Mouse (Mus musculus) hindbrain, embryonic 11.5 days (tissue): Measurements from ENCODE around the gene Hyls1. TPM values are rescaled to one million over a fixed set of nuclear protein-coding genes. Genes with fewer than 3 reads are reported as not detected.
"Not testable (repeated sequence)": the region's sequence is repeated elsewhere in the genome, so short reads cannot be mapped to it uniquely, and the experiment has no call there.

Source experiments
- ATAC-seq: fragments of 200-750 bp; cut with Nextera tagmentation; 2 replicates; pipeline ENCODE4 v1.8.0; 2017; ENCODE audit warnings: mild to moderate bottlenecking, moderate TSS enrichment, moderate library complexity; ENCODE audit not compliant: low FRiP score
- DNase-seq: peaks from one replicate; pipeline ENCODE4 v3.0.0-alpha.2; 2015; ENCODE audit warnings: low spot score
- H3K27ac ChIP-seq: fragments of 300-500 bp; sonication (generic); 2 replicates; pipeline ENCODE4 v1.5.1; 2014; ENCODE audit warnings: mild to moderate bottlenecking, low read depth, low read length
- H3K27me3 ChIP-seq: fragments of 300-500 bp; sonication (generic); 2 replicates; pipeline ENCODE4 v1.6.1; 2014; ENCODE audit warnings: mild to moderate bottlenecking, low read length, moderate library complexity, mixed read lengths; ENCODE audit not compliant: control insufficient read depth, insufficient read depth
- H3K36me3 ChIP-seq: fragments of 300-500 bp; sonication (generic); 2 replicates; pipeline ENCODE4 v1.6.1; 2014; ENCODE audit warnings: mild to moderate bottlenecking, low read length, moderate library complexity, mixed read lengths; ENCODE audit not compliant: control insufficient read depth, insufficient read depth
- H3K4me1 ChIP-seq: fragments of 300-500 bp; sonication (generic); replicated peaks from 2 replicates; pipeline ENCODE4 v1.6.1; 2014; ENCODE audit warnings: low read length, mixed read lengths; ENCODE audit not compliant: control insufficient read depth, insufficient read depth
- H3K4me2 ChIP-seq: fragments of 300-500 bp; sonication (generic); replicated peaks from 2 replicates; pipeline ENCODE4 v1.6.1; 2014; ENCODE audit warnings: mild to moderate bottlenecking, low read depth, low read length
- H3K4me3 ChIP-seq: fragments of 300-500 bp; sonication (generic); 2 replicates; pipeline ENCODE4 v1.5.1; 2014; ENCODE audit warnings: low read depth, low read length
- H3K9ac ChIP-seq: fragments of 300-500 bp; sonication (generic); 2 replicates; pipeline ENCODE4 v1.6.1; 2014; ENCODE audit warnings: low read depth, low read length
- H3K9me3 ChIP-seq: fragments of 300-500 bp; sonication (generic); 2 replicates; pipeline ENCODE4 v1.6.1; 2016; ENCODE audit warnings: low read length; ENCODE audit not compliant: control insufficient read depth
- WGBS: fragments of 180-500 bp; shearing (Covaris S2); extraction: QIAGEN DNeasy Blood & Tissue Kit; methylation state at CpG from one replicate; pipeline ENCODE4 v1.1.7; 2014; 5-methylcytosine and 5-hydroxymethylcytosine counted together
- polyA plus RNA-seq: library from polyadenylated mRNA; unstranded; fragments of >200 nt; fragmentation: Nextera tagmentation; extraction: Ambion mirVana; gene quantifications from 2 replicates; pipeline ENCODE4 v1.2.1, GENCODE M21; 2014

Hyls1 gene
- polyA plus RNA-seq, result 29.9 and 32.4 TPM in 2 replicates

GRCm38 (mm10) chr9:35569571-35570534 lies at the start of gene Hyls1, which contains the start of gene Pate2:
Gene Hyls1 (minus strand): TSS chr9:35570398.
Gene Pate2 (plus strand): TSS chr9:35570284.
- Histone ChIP-seq H3K4me3 (peak within 1 kb of the TSS; percentile 79), H3K4me2 (peak within 1 kb of the TSS; percentile 77), H3K36me3 (peaks cover 4% of the 10 kb centered on the region; the same call in 1 of the 2 replicates), H3K27ac (peak within 1 kb of the TSS; percentile 87), H3K9ac (peak within 1 kb of the TSS; percentile 85), H3K4me1 (no peaks in the 10 kb centered on the region), H3K9me3 (no peaks in the 10 kb centered on the region), H3K27me3 (no peaks in the 10 kb centered on the region)
- ATAC-seq, result peak; percentile 97
- under 1% methylated on average over 86 of the region's 86 CpGs for WGBS
- DNase-seq, result peak; percentile 95

DNA sequence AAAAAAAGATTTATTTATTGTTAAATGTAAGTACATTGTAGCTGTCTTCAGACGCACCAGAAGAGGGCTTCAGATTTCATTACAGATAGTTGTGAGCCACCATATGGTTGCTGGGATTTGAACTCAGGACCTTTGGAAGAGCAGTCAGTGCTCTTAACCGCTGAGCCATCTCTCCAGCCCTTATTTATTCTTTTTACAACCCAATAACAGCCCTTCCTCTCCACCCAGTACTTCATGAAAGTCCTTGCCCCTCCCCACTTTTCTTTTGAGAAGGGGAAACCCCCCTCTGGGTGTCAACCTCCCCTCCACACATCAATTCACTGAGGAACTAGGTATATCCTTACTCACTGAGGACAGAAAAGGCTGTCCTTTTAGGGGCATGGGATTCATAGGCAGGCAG lies 46.6 kb upstream of the Hyls1 start:
- H3K27ac ChIP-seq, H3K4me2 ChIP-seq, H3K9ac ChIP-seq, H3K27me3 ChIP-seq, H3K9me3 ChIP-seq, H3K4me1 ChIP-seq, DNase-seq, H3K4me3 ChIP-seq, ATAC-seq, H3K36me3 ChIP-seq: not testable (repeated sequence)
- 74% methylated on average over 2 of the region's 2 CpGs for WGBS

DNA sequence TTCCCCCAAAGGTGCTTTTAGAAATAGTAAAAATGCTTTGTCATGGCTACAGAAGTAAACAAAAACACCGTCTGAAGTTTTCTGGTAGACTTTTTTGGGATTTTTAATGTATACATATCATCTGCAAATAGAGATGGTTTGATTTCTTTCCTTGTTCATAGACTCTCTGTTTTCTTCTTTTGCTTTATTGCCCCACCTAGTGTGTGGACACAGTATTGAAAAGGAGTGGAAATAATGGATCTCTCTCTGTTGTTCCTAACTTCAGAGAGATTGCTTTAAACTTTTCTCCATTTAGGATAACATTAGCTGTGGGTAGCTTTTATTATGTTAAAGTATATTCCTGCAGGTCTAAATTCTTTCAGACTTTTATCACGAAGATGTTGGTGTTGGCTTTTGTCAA lies 43.8 kb upstream of the Hyls1 start:
- H3K4me1 ChIP-seq, result no peaks in the 10 kb centered on the region
- 32% methylated on average over 2 of the region's 2 CpGs for WGBS
- no peak for ATAC-seq

GRCm38 (mm10) chr9:35611841-35612240 lies 41.6 kb upstream of the Hyls1 start, which contains the start of gene Pate4:
Gene Pate4 (minus strand): TSS chr9:35611941.
- H3K27me3 ChIP-seq, result no peaks in the 10 kb centered on the region
- ATAC-seq (no peak), DNase-seq (no peak)
- WGBS, result 81% methylated on average over 1 of the region's 1 CpGs
- H3K36me3 ChIP-seq, result no peaks in the 10 kb centered on the region
- H3K9me3 ChIP-seq, result no peaks in the 10 kb centered on the region
- no peaks in the 10 kb centered on the region for H3K4me1 ChIP-seq
- H3K4me2 ChIP-seq, result no peak within 1 kb of the TSS
- H3K9ac ChIP-seq, result no peak within 1 kb of the TSS
- no peak within 1 kb of the TSS for H3K27ac ChIP-seq
- no peak within 1 kb of the TSS for H3K4me3 ChIP-seq

More for the DNA sequence above, 43.8 kb upstream of the Hyls1 start:
- no peaks in the 10 kb centered on the region for H3K27me3 ChIP-seq
- H3K27ac ChIP-seq, result no peak overlapping the region
- H3K36me3 ChIP-seq, result no peaks in the 10 kb centered on the region
- no peak overlapping the region for H3K9ac ChIP-seq
- H3K4me2 ChIP-seq, result no peak overlapping the region
- no peak overlapping the region for H3K4me3 ChIP-seq
- DNase-seq, result no peak
- H3K9me3 ChIP-seq, result no peaks in the 10 kb centered on the region

DNA sequence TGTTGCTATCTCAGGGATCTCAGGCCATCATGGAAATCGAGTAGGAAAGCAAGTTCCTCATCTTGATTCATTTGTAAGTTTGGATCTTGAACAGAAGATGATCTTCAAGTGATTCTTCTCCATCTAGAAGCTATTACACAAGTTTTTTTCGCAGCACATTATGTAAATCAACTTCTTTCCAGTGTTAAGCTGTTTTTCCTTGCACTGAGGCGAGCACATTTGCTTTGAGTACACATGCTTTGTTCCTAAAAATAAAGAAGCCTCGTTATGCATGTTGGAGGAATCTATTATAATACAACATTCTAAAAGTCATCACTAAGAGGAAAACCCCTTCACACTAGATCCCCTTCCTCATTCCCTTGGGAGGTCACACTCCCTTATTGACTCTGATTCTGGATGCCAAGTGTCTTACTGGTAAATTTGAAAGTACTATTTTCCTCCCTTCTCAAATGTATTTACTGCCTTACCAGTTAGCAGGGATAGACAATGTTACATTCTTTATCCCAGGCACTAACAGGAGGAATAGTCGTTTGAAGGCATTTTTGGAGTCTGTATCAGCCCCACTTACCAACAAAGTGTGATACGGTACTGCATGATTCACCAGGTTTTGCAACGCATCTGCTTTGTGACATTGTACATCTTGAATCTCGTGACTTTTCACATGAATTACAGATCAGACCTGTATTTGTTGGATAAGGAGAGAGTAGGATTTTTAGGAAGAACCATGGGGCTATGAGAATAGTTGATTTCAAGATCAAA lies 37.6 kb upstream of the Hyls1 start:
- no peak overlapping the region for H3K4me2 ChIP-seq
- WGBS, result 72% methylated on average over 8 of the region's 8 CpGs
- no peak overlapping the region for H3K9ac ChIP-seq
- H3K27ac ChIP-seq, result no peak overlapping the region
- DNase-seq (no peak), ATAC-seq (no peak)
- H3K9me3 ChIP-seq, result no peaks in the 10 kb centered on the region
- no peaks in the 10 kb centered on the region for H3K27me3 ChIP-seq
- no peaks in the 10 kb centered on the region for H3K4me1 ChIP-seq
- no peaks in the 10 kb centered on the region for H3K36me3 ChIP-seq
- H3K4me3 ChIP-seq, result no peak overlapping the region

DNA sequence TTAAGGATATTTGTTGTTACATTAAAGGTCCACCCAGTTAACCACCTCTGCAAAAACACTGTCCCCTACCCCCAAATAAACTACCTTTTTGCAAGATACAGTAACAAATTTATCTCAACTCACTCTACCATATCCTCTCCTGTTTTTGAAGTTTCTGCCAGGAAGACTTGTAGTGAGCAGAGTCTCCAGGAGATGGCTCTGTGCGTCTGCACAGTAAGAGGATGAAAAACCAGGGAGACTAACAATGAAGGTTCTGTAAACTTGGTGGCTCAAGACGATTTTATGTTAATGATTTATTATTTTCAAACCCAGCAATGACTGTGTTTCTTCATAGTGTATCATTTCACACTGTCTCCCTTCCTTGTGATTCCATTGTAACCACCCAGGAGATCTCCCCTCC lies 22.7 kb upstream of the Hyls1 start:
- no peaks in the 10 kb centered on the region for H3K9me3 ChIP-seq
- H3K36me3 ChIP-seq, result no peaks in the 10 kb centered on the region
- H3K4me1 ChIP-seq, result no peaks in the 10 kb centered on the region
- no peak for ATAC-seq
- 21% methylated on average over 2 of the region's 2 CpGs for WGBS
- no peaks in the 10 kb centered on the region for H3K27me3 ChIP-seq
- H3K4me3 ChIP-seq, result no peak overlapping the region
- H3K4me2 ChIP-seq, result no peak overlapping the region
- H3K9ac ChIP-seq, result no peak overlapping the region
- no peak overlapping the region for H3K27ac ChIP-seq
- peak; percentile 18 for DNase-seq

GRCm38 (mm10) chr9:35587674-35588073 lies 17.5 kb upstream of the Hyls1 start:
- 75% methylated on average over 1 of the region's 1 CpGs for WGBS
- Histone ChIP-seq H3K4me1 (no peaks in the 10 kb centered on the region), H3K9ac (no peak overlapping the region), H3K27ac (no peak overlapping the region), H3K9me3 (no peaks in the 10 kb centered on the region), H3K4me2 (no peak overlapping the region), H3K4me3 (no peak overlapping the region), H3K27me3 (no peaks in the 10 kb centered on the region), H3K36me3 (no peaks in the 10 kb centered on the region)
- DNase-seq (no peak), ATAC-seq (no peak)

GRCm38 (mm10) chr9:35574416-35574815 lies 4.2 kb upstream of the Hyls1 start:
- H3K4me3 ChIP-seq, result peak overlapping the region; percentile 21
- no peak overlapping the region for H3K27ac ChIP-seq
- no peaks in the 10 kb centered on the region for H3K36me3 ChIP-seq
- no peaks in the 10 kb centered on the region for H3K9me3 ChIP-seq
- no peaks in the 10 kb centered on the region for H3K4me1 ChIP-seq
- peak overlapping the region; percentile 42 for H3K4me2 ChIP-seq
- ATAC-seq, result no peak
- H3K27me3 ChIP-seq, result peaks cover 2% of the 10 kb centered on the region; the same call in 1 of the 2 replicates
- DNase-seq, result peak; percentile 27
- 4% methylated on average over 31 of the region's 32 CpGs for WGBS
- H3K9ac ChIP-seq, result peak overlapping the region; percentile 31; the same call in 1 of the 2 replicates
